Mouse (Mus musculus) C2C12 (cell line): ENCODE results near the gene Slc39a5. TPM values are rescaled to one million over a fixed set of nuclear protein-coding genes. Genes with fewer than 3 reads are reported as not detected.
A peak's percentile ranks its signal among the peaks of the same experiment; 100 is the strongest.

Source experiments
- H3K27me3 ChIP-seq: one replicate; pipeline ENCODE4 v1.6.1; 2011; ENCODE audit not compliant: control insufficient read depth, insufficient read depth, insufficient read length
- H3K36me3 ChIP-seq: one replicate; pipeline ENCODE4 v1.6.1; 2011; ENCODE audit not compliant: control insufficient read depth, insufficient read depth
- H3K4me3 ChIP-seq: one replicate; pipeline ENCODE4 v1.5.1; 2011; ENCODE audit warnings: mild to moderate bottlenecking, control low read depth; ENCODE audit not compliant: poor library complexity, insufficient read depth, severe bottlenecking
- H3K79me2 ChIP-seq: one replicate; pipeline ENCODE4 v1.6.1; 2011; ENCODE audit not compliant: control insufficient read depth, insufficient read depth
- H3K79me3 ChIP-seq: one replicate; pipeline ENCODE4 v1.6.1; 2011; ENCODE audit warnings: low read depth, control low read depth
- H3ac ChIP-seq: one replicate; pipeline ENCODE3; 2011; ENCODE audit warnings: low read depth; ENCODE audit not compliant: control insufficient read depth, insufficient read length
- CEBPB ChIP-seq: IDR thresholded peaks from one replicate; pipeline ENCODE4 v1.6.1; 2011; ENCODE audit warnings: low read depth, mild to moderate bottlenecking, control low read depth, moderate library complexity
- CTCF ChIP-seq: IDR thresholded peaks from one replicate; pipeline ENCODE4 v1.5.1; 2011; ENCODE audit not compliant: control insufficient read depth, insufficient read depth, insufficient read length
- FOSL1 ChIP-seq: IDR thresholded peaks from one replicate; pipeline ENCODE4 v1.8.0; 2011; ENCODE audit warnings: mild to moderate bottlenecking, low read length; ENCODE audit not compliant: poor library complexity, insufficient read depth, severe bottlenecking
- MAX ChIP-seq: IDR thresholded peaks from one replicate; pipeline ENCODE4 v1.6.1; 2011; ENCODE audit warnings: mild to moderate bottlenecking, control low read depth
- MYOD1 ChIP-seq: IDR thresholded peaks from one replicate; pipeline ENCODE4 v1.6.1; 2011; ENCODE audit warnings: low read depth; ENCODE audit not compliant: control insufficient read depth, insufficient read length
- MYOG ChIP-seq: IDR thresholded peaks from one replicate; pipeline ENCODE4 v1.6.1; 2011; ENCODE audit not compliant: control insufficient read depth, insufficient read length; ENCODE audit errors: extremely low read depth
- USF1 ChIP-seq: IDR thresholded peaks from one replicate; pipeline ENCODE4 v1.6.1; 2011; ENCODE audit warnings: low read depth, mild to moderate bottlenecking, control low read depth, moderate library complexity
- polyA plus RNA-seq: library from polyadenylated mRNA; unstranded; fragments of >200 nt; fragmentation: generic; extraction: Trizol; gene quantifications from one replicate; pipeline ENCODE4 v1.2.1, GENCODE M21; 2012; ENCODE audit warnings: missing spikeins

Gene Slc39a5
- polyA plus RNA-seq, 1 experiment: not detected

DNA sequence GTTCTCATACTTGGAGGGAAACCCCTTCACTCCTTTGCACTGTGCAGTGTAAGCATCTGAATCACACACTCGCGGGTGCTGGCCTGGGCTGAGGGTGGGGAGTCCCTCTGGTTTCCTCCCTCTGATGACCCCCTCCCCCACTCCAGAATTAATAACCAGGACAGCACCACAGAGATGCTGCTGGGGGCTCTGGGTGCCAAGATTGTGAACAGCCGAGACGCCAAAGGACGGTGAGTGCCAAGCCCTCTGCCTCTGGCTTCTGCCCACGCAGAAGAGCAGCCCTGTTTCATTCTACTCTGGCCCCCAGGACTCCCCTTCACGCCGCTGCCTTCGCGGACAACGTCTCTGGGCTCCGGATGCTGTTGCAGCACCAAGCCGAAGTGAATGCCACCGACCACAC lies 12.1 kb downstream of the Slc39a5 start:
- peaks cover 3% of the 10 kb centered on the region for H3K79me3 ChIP-seq
- TF ChIP-seq USF1 (no peak), CEBPB (no peak), FOSL1 (no peak), CTCF (no peak), MAX (no peak), MYOD1 (no peak), MYOG (no peak)
- H3ac ChIP-seq: peak overlapping the region; percentile 28
- H3K27me3 ChIP-seq: no peaks in the 10 kb centered on the region
- no peaks in the 10 kb centered on the region for H3K79me2 ChIP-seq
- peaks cover 90% of the 10 kb centered on the region for H3K36me3 ChIP-seq
- H3K4me3 ChIP-seq: no peak overlapping the region

DNA sequence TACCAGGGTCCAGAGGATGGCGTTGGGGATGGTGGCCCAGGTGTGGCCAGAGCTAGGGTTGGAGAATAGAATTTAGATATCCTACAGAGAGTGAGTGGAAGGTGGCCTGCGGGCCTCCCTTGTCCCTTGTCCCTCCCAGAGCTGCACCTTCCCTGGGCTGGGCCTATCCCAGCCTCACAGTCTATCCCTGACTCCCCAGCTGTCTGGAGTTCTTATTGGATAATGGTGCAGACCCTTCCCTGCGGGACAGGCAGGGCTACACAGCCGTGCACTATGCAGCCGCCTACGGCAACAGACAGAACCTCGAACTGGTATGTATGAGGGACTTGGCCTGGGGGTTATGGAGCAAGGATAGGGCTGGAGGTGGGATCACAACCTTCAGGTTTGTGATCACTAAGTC lies 15.1 kb downstream of the Slc39a5 start:
- Histone ChIP-seq H3K79me2 (peaks cover under 1% of the 10 kb centered on the region), H3K79me3 (peaks cover 3% of the 10 kb centered on the region), H3K27me3 (no peaks in the 10 kb centered on the region), H3ac (no peak overlapping the region), H3K4me3 (no peak overlapping the region), H3K36me3 (peaks cover 99% of the 10 kb centered on the region)
- TF ChIP-seq FOSL1 (no peak), USF1 (no peak), CTCF (no peak)

DNA sequence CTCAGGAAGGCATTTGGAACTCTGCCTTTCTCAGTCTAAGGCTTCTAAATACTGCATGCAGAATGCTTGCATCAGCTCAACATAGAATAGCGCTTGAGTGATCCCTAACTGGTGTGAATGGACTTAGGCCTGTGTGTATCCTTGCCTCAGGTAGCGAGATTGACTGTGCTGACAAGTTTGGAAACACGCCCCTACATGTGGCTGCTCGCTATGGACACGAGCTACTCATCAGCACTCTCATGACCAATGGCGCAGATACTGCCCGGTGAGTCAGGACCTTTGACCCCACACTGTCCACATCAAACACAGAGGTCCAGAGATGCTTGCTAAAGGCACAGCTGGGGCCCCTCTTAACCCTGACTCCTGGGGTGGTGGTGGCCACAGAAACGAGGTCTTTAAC lies 18.5 kb downstream of the Slc39a5 start:
- Histone ChIP-seq H3K79me3 (peaks cover 19% of the 10 kb centered on the region), H3K27me3 (no peaks in the 10 kb centered on the region), H3K79me2 (peaks cover 35% of the 10 kb centered on the region), H3ac (no peak overlapping the region), H3K36me3 (peaks cover 94% of the 10 kb centered on the region), H3K4me3 (no peak overlapping the region)
- TF ChIP-seq MYOG: no peak
- TF ChIP-seq CEBPB: no peak
- TF ChIP-seq MAX: no peak
- no peak for TF ChIP-seq USF1
- TF ChIP-seq FOSL1: no peak
- TF ChIP-seq CTCF: no peak
- TF ChIP-seq MYOD1: no peak

DNA sequence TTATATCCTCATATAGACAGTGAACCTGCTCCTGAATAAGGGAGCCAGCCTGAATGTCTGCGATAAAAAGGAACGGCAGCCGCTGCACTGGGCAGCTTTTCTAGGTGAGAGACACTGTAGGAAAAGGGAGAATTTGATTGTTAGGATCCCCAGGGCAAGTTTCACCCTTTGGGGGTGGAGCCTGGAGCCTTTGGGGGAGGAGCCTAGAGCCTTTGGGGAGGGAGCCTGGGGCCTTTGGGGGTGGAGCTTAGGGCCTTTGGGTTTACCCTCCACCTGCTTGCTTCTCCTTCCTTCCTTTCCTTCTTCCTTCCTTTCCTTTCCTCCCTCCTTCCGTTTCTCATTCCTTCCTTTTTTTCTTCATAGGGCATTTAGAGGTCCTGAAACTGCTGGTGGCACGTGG lies 20.5 kb downstream of the Slc39a5 start:
- Histone ChIP-seq H3K27me3 (no peaks in the 10 kb centered on the region), H3K36me3 (peaks cover 74% of the 10 kb centered on the region), H3K79me2 (peaks cover 40% of the 10 kb centered on the region), H3ac (no peak overlapping the region), H3K79me3 (peaks cover 21% of the 10 kb centered on the region), H3K4me3 (no peak overlapping the region)
- no peak for TF ChIP-seq CTCF
- no peak for TF ChIP-seq MYOD1
- TF ChIP-seq MYOG: no peak
- no peak for TF ChIP-seq CEBPB
- no peak for TF ChIP-seq MAX
- TF ChIP-seq FOSL1: no peak
- no peak for TF ChIP-seq USF1

DNA sequence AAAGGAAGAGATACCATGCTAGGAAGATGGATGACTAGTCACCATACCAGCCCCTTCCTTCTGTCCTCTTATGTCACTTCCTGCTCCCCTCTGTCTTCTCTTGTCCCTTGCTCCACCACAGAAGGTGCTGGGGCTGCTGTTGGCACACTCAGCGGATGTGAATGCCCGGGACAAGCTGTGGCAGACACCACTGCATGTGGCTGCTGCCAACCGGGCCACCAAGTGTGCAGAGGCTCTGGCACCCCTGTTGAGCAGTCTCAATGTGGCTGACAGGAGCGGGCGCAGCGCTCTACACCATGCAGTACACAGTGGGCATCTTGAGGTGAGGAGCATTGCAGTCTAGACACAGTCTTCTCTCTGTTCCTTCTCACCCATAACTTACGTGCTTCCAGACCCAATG lies 21.8 kb downstream of the Slc39a5 start:
- Histone ChIP-seq H3K79me3 (peaks cover 19% of the 10 kb centered on the region), H3K36me3 (peaks cover 61% of the 10 kb centered on the region), H3ac (no peak overlapping the region), H3K27me3 (no peaks in the 10 kb centered on the region), H3K79me2 (peaks cover 40% of the 10 kb centered on the region), H3K4me3 (no peak overlapping the region)
- no peak for TF ChIP-seq CTCF
- TF ChIP-seq USF1: no peak
- no peak for TF ChIP-seq FOSL1
- no peak for TF ChIP-seq CEBPB
- no peak for TF ChIP-seq MYOD1
- no peak for TF ChIP-seq MYOG
- no peak for TF ChIP-seq MAX

DNA sequence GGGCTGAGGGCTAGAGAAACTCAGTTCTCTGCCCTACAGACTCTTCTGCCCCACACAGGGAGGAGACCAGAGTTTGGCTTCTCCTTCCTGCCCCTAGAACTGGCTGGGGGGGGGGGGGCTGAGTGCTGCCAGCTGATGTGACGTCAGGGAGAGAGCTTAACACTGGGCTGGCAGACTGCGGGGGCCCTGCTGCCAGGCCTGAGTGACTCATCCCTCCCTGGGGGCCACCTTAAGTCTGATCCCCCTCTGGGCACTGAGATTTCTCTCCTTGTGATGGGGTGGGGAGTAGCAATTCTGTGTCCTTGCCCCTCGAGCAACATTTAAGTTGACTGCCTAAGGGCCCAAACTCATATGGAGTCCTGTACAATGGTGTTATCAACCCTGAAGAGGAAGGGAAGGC lies 22.6 kb downstream of the Slc39a5 start:
- Histone ChIP-seq H3K79me3 (peaks cover 19% of the 10 kb centered on the region), H3K79me2 (peaks cover 40% of the 10 kb centered on the region), H3K4me3 (peak overlapping the region; percentile 95), H3K36me3 (peaks cover 53% of the 10 kb centered on the region), H3K27me3 (no peaks in the 10 kb centered on the region), H3ac (peak overlapping the region; percentile 99)
- TF ChIP-seq FOSL1: no peak
